Mouse (Mus musculus) heart, embryonic 15.5 days (tissue): ENCODE results near the gene Sult6b2. TPM values are rescaled to one million over a fixed set of nuclear protein-coding genes. Genes with fewer than 3 reads are reported as not detected.
A peak's percentile ranks its signal among the peaks of the same experiment; 100 is the strongest.

ENCODE experiments used
- ATAC-seq: fragments of 200-750 bp; cut with Nextera tagmentation; replicated peaks from 2 replicates; pipeline ENCODE4 v1.8.0; 2017; ENCODE audit warnings: low read depth, moderate TSS enrichment; ENCODE audit not compliant: insufficient number of reproducible peaks, insufficient read depth, low FRiP score
- H3K27ac ChIP-seq: fragments of 300-500 bp; sonication (generic); 2 replicates; pipeline ENCODE4 v1.5.1; 2015; ENCODE audit warnings: mild to moderate bottlenecking, inconsistent platforms
- H3K27me3 ChIP-seq: fragments of 300-500 bp; sonication (generic); 2 replicates; pipeline ENCODE4 v1.6.1; 2015; ENCODE audit warnings: inconsistent platforms
- H3K36me3 ChIP-seq: fragments of 300-500 bp; sonication (generic); 2 replicates; pipeline ENCODE4 v1.6.1; 2015; ENCODE audit warnings: mild to moderate bottlenecking, inconsistent platforms
- H3K4me1 ChIP-seq: fragments of 300-500 bp; sonication (generic); replicated peaks from 2 replicates; pipeline ENCODE4 v1.6.1; 2015; ENCODE audit warnings: inconsistent platforms
- H3K4me2 ChIP-seq: fragments of 300-500 bp; sonication (generic); 2 replicates; pipeline ENCODE4 v1.6.1; 2015; ENCODE audit warnings: inconsistent platforms, mild to moderate bottlenecking, moderate library complexity
- H3K4me3 ChIP-seq: fragments of 300-500 bp; sonication (generic); 2 replicates; pipeline ENCODE4 v1.5.1; 2015; ENCODE audit warnings: mild to moderate bottlenecking, inconsistent platforms
- H3K9ac ChIP-seq: fragments of 300-500 bp; sonication (generic); 2 replicates; pipeline ENCODE4 v1.6.1; 2015; ENCODE audit warnings: mild to moderate bottlenecking, inconsistent platforms
- H3K9me3 ChIP-seq: fragments of 300-500 bp; sonication (generic); replicated peaks from 2 replicates; pipeline ENCODE4 v1.6.1; 2016; ENCODE audit warnings: inconsistent platforms
- WGBS: fragments of 180-500 bp; shearing (Covaris S2); methylation state at CpG from one replicate; pipeline ENCODE4 v1.1.7; 2015; ENCODE audit warnings: mixed read lengths; 5-methylcytosine and 5-hydroxymethylcytosine counted together
- polyA plus RNA-seq: library from polyadenylated mRNA; unstranded; fragments of >200 nt; fragmentation: Nextera tagmentation; extraction: Ambion mirVana; gene quantifications from 2 replicates; pipeline ENCODE4 v1.2.1, GENCODE M21; 2015

Sult6b2 gene
- polyA plus RNA-seq, 1 experiment from 2014 or later, result not detected

- Histone ChIP-seq H3K4me3 (no peak overlapping the region), H3K36me3 (no peaks in the 10 kb centered on the region), H3K27me3 (0 out of 2 replicates have a peak, but pooled peaks cover 4% of the 10 kb centered on the region), H3K4me2 (no peak overlapping the region), H3K4me1 (peaks cover 9% of the 10 kb centered on the region), H3K9ac (no peak overlapping the region), H3K9me3 (no peaks in the 10 kb centered on the region), H3K27ac (no peak overlapping the region)
- 36% methylated on average over 13 of the region's 13 CpGs for WGBS
- no peak for ATAC-seq
Measured at GRCm38 (mm10) chr6:142792241-142792968, 11.9 kb downstream of the Sult6b2 start.

GRCm38 (mm10) chr6:142789736-142790135 lies 14.6 kb downstream of the Sult6b2 start:
- Histone ChIP-seq H3K27me3 (0 out of 2 replicates have a peak, but pooled peaks cover 4% of the 10 kb centered on the region), H3K36me3 (no peaks in the 10 kb centered on the region), H3K9ac (no peak overlapping the region), H3K9me3 (no peaks in the 10 kb centered on the region), H3K4me2 (no peak overlapping the region), H3K4me1 (peaks cover 9% of the 10 kb centered on the region), H3K27ac (no peak overlapping the region), H3K4me3 (no peak overlapping the region)
- 80% methylated on average over 10 of the region's 10 CpGs for WGBS
- no peak for ATAC-seq

GRCm38 (mm10) chr6:142788042-142788987 lies 16.0 kb downstream of the Sult6b2 start:
- no peak for ATAC-seq
- H3K9ac ChIP-seq, result no peak overlapping the region
- H3K4me3 ChIP-seq, result no peak overlapping the region
- peaks cover 9% of the 10 kb centered on the region for H3K4me1 ChIP-seq
- WGBS, result 44% methylated on average over 18 of the region's 18 CpGs
- peak overlapping the region; percentile 8; the same call in 1 of the 2 replicates for H3K4me2 ChIP-seq
- H3K27ac ChIP-seq, result no peak overlapping the region
- H3K9me3 ChIP-seq, result no peaks in the 10 kb centered on the region
- no peaks in the 10 kb centered on the region for H3K27me3 ChIP-seq
- no peaks in the 10 kb centered on the region for H3K36me3 ChIP-seq

GRCm38 (mm10) chr6:142786106-142786505 lies 18.2 kb downstream of the Sult6b2 start:
- H3K9me3 ChIP-seq, result no peaks in the 10 kb centered on the region
- WGBS, result 85% methylated on average over 21 of the region's 21 CpGs
- H3K4me2 ChIP-seq, result no peak overlapping the region
- no peaks in the 10 kb centered on the region for H3K36me3 ChIP-seq
- peaks cover 7% of the 10 kb centered on the region; the same call in 1 of the 2 replicates for H3K4me1 ChIP-seq
- H3K27me3 ChIP-seq, result no peaks in the 10 kb centered on the region
- no peak overlapping the region for H3K27ac ChIP-seq
- no peak overlapping the region for H3K9ac ChIP-seq
- ATAC-seq, result no peak
- no peak overlapping the region for H3K4me3 ChIP-seq

GRCm38 (mm10) chr6:142785343-142785742 lies 19.0 kb downstream of the Sult6b2 start:
- H3K4me2 ChIP-seq, result no peak overlapping the region
- H3K27ac ChIP-seq, result no peak overlapping the region
- H3K27me3 ChIP-seq, result no peaks in the 10 kb centered on the region
- no peak for ATAC-seq
- no peak overlapping the region for H3K9ac ChIP-seq
- 30% methylated on average over 4 of the region's 4 CpGs for WGBS
- H3K4me3 ChIP-seq, result no peak overlapping the region
- H3K36me3 ChIP-seq, result no peaks in the 10 kb centered on the region
- peaks cover 7% of the 10 kb centered on the region; the same call in 1 of the 2 replicates for H3K4me1 ChIP-seq
- no peaks in the 10 kb centered on the region for H3K9me3 ChIP-seq

- Histone ChIP-seq H3K9me3 (no peaks in the 10 kb centered on the region), H3K4me2 (no peak overlapping the region), H3K27ac (no peak overlapping the region), H3K4me1 (peaks cover 5% of the 10 kb centered on the region; the same call in 1 of the 2 replicates), H3K9ac (no peak overlapping the region), H3K4me3 (no peak overlapping the region), H3K36me3 (no peaks in the 10 kb centered on the region), H3K27me3 (no peaks in the 10 kb centered on the region)
- whole genome bisulfite sequencing, result 76% methylated on average over 7 of the region's 7 CpGs
- ATAC-seq, result no peak
Measured at GRCm38 (mm10) chr6:142781286-142781685, 23.0 kb downstream of the Sult6b2 start.

GRCm38 (mm10) chr6:142780574-142781033 lies 23.7 kb downstream of the Sult6b2 start:
- H3K36me3 ChIP-seq, result peaks cover 2% of the 10 kb centered on the region; the same call in 1 of the 2 replicates
- no peaks in the 10 kb centered on the region for H3K27me3 ChIP-seq
- H3K9ac ChIP-seq, result no peak overlapping the region
- no peak overlapping the region for H3K27ac ChIP-seq
- 82% methylated on average over 4 of the region's 4 CpGs for WGBS
- peaks cover 5% of the 10 kb centered on the region; the same call in 1 of the 2 replicates for H3K4me1 ChIP-seq
- no peak for ATAC-seq
- H3K4me3 ChIP-seq, result no peak overlapping the region
- no peak overlapping the region for H3K4me2 ChIP-seq
- no peaks in the 10 kb centered on the region for H3K9me3 ChIP-seq

GRCm38 (mm10) chr6:142779812-142780573 lies 24.3 kb downstream of the Sult6b2 start:
- Histone ChIP-seq H3K27ac (no peak overlapping the region), H3K4me2 (no peak overlapping the region), H3K9me3 (no peaks in the 10 kb centered on the region), H3K36me3 (peaks cover 3% of the 10 kb centered on the region; the same call in 1 of the 2 replicates), H3K4me1 (peaks cover 5% of the 10 kb centered on the region; the same call in 1 of the 2 replicates), H3K4me3 (no peak overlapping the region), H3K9ac (no peak overlapping the region), H3K27me3 (no peaks in the 10 kb centered on the region)
- no peak for ATAC-seq
- 72% methylated on average over 14 of the region's 14 CpGs for WGBS

GRCm38 (mm10) chr6:142779045-142779811 lies 25.1 kb downstream of the Sult6b2 start:
- WGBS, result 44% methylated on average over 11 of the region's 11 CpGs
- no peaks in the 10 kb centered on the region for H3K9me3 ChIP-seq
- no peak overlapping the region for H3K4me3 ChIP-seq
- no peak overlapping the region for H3K9ac ChIP-seq
- H3K27ac ChIP-seq, result no peak overlapping the region
- H3K4me1 ChIP-seq, result peaks cover 5% of the 10 kb centered on the region; the same call in 1 of the 2 replicates
- H3K4me2 ChIP-seq, result no peak overlapping the region
- no peak; the same call in 1 of the 2 replicates for ATAC-seq
- H3K36me3 ChIP-seq, result peaks cover 8% of the 10 kb centered on the region; the same call in 1 of the 2 replicates
- H3K27me3 ChIP-seq, result no peaks in the 10 kb centered on the region

GRCm38 (mm10) chr6:142776935-142777334 lies 27.4 kb downstream of the Sult6b2 start:
- Histone ChIP-seq H3K27ac (no peak overlapping the region), H3K9ac (no peak overlapping the region), H3K27me3 (no peaks in the 10 kb centered on the region), H3K4me1 (peaks cover 5% of the 10 kb centered on the region; the same call in 1 of the 2 replicates), H3K36me3 (peaks cover 31% of the 10 kb centered on the region), H3K9me3 (no peaks in the 10 kb centered on the region), H3K4me2 (no peak overlapping the region), H3K4me3 (no peak overlapping the region)
- 26% methylated on average over 4 of the region's 4 CpGs for WGBS
- ATAC-seq, result no peak
